Mouse (Mus musculus) gastrocnemius, adult 18-20 months (tissue): ENCODE results near the gene Col6a3. TPM values are rescaled to one million over a fixed set of nuclear protein-coding genes. Genes with fewer than 3 reads are reported as not detected.

ENCODE experiments used
- DNase-seq: peaks from one replicate; pipeline ENCODE4 v3.0.0; 2021; ENCODE audit warnings: low spot score
- long read RNA-seq, 2 experiments: library from polyadenylated mRNA; stranded (forward); transcript quantifications; one replicate each; pipeline ENCODE4 v2.0.0; 2021
- total RNA-seq, 2 experiments: library from RNA; stranded (reverse); gene quantifications; 2 replicates each; pipeline ENCODE4 v1.2.3; 2021

The Col6a3 gene
- 10 to 100 TPM; 24.8 to 30.5 TPM for total RNA-seq
- long read RNA-seq, experiment 1, partial matches to known transcripts: 2 of 2 reads
- long read RNA-seq, experiment 1, other reads (novel, unspliced or antisense): 0 of 2 reads
- long read RNA-seq, experiment 2, partial matches to known transcripts: 2 of 3 reads
- long read RNA-seq, experiment 2, other reads (novel, unspliced or antisense): 1 of 3 reads

DNA sequence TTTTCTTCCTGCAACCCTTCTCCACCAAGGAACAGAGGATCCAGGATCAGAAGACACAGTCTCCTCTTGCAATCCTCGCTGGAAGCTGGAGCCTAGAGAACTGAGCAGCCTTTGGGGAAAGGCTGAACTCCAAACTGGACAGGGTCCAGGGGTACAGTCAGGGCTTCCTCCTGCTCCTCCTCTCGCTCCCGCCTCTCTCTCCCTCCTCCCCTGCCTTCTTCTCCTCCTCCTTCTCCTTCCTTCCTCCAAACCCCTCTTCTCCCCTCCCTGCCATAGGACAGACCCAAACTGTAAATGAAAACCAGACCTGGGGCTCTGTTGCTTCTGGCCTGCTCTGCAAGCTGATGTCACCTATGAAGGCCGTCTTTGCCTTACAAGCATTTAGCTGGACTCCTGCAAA is at the start of gene Col6a3:
Gene Col6a3 (minus strand): TSS at position 136 of the 400 bp plus-strand sequence.
- peak; percentile 75 for DNase-seq

DNA sequence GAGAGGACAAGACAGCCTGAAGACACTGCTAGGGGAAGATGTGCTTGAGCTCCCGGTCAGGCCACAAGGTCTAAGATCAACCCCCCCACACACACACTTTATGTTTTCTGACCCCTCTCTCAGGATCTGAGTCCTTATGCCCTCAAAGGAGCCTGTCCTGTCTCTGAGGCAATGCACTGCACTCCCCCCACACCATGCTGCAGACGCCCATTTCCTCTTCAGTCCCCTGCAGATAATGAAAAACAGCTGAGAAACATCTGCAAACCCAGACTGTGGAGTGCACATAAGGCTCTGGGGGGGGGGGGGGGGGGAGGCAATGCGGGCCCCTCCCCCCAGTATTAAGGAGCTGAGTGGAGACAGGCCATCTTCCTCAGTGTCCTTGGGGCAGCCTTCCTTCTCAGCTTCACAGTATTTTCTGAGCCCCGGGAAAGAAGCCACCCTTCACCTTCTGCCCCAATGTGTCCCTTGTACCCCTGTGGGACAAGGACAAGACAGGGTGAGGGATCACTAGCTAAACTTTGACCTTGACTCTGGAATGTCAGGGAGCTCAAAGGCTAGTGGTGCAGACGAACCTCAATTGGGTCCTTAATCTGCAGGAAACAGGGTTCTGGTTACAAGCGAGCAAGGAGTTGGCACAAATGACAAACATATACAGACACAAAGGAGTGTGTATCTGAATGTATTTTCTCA is 42.1 kb upstream of the Col6a3 start:
- DNase-seq: no peak

DNA sequence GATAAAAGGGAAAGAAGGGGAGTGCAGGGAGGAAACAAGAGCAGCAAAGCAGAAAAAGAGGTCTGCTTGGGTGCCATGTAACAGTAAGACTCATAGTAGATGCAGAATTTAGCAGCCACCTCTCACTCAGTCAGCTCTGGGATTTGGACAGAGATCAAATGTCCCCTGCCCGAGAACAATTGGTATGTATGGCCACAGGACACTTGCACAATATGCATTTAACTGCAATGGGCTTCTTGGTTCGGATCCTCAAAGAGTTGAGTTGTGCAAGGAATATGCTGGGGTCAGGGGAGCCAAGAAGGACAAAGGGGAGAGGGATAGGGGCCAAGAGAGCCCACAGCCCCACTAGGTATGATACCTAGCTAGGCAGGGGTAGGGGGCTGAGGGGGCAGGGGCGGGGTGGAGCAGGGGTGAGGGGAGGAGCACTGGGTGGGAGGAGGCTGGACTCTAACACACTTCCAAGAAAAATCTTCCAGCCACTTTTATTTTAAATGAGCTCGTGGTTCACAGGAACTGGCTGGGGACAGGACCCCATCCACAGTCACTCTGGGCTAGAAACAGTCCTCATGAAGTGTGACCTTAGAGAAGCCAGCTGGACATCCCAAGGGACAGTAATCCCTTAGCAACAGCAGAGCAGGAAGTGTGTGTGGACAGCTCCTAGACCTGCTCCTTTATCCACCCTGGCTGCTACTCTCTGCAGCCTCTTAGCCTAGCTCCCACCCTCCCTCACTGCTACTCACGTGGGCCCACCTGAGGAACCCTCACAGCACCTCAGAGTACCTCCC is 32.9 kb upstream of the Col6a3 start:
- DNase-seq: no peak

DNA sequence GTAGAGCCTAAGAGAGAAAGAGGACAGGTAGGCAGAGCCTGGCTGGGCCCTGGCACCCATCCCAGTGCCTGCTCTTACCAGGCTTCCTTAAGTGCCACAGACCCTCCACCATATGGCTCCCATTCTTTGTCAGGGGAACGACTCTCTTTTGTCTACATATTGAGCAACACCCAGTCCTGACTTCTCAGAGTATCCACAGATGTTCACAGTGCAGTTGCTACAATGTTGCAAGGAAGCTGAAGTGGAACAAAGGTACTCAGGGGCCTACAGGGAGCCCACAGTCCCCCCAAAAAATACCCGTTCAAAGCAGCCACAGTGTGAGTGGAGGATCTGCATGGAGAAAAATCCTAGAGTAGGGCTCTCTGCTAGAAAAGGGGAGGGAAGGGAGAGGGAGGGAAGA is 32.2 kb upstream of the Col6a3 start:
- DNase-seq: no peak

DNA sequence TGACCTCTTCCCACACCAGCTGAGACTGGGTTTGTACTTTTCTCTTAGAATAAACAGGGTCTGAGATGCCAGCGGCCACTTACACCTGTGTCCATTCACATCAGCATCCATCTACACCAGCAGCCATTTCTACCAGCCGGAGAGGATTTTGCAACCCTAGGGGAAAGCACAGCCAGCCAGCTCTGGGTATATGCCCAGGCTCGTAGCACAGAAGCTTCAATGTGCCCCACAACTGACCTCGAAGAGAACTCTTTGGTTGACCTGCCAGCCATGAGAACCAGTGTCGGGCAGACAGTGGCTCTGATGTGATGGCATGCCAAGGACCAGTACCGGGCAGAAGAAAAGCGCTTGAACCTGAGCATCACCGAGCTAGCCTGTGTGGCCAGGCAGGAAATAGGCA is 31.6 kb upstream of the Col6a3 start:
- DNase-seq: no peak

DNA sequence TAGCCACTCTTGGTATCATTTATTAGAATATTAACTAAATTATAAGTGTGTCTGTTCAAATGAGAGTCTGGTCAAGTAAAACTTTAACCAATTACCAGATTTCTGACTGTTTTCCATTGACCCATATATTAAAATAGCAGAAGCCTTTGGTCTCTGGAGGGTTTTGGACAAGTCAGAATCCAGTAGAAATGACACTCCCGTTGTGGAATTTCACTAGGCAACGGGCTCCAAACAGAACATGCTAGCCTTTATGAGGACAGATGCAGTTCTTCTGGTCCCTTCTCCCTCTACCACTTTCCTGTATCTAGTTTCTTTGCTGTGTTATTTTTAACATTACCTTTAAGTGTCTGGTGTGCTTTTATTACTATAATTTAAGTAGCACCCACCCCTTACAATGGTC is 26.8 kb upstream of the Col6a3 start:
- peak; percentile 39 for DNase-seq

DNA sequence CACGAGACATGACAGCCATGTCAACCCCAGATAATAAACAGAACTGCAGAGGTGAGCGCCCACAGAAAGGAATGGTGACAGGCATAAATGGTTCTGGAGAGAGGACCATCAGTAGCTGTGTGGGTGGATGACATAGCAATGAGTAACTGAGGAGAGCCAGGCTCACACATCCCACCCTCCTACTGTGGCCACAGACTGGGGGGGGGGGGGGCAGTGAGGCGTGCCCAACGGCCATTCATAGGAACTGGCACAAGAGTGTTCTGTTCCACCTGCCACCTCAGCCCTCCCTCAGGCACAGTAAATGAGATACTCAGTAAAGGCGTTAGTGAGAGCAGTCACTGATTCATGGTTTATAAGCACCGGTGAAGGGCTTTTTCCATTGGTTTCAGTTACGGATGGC is 23.0 kb upstream of the Col6a3 start:
- DNase-seq: no peak

DNA sequence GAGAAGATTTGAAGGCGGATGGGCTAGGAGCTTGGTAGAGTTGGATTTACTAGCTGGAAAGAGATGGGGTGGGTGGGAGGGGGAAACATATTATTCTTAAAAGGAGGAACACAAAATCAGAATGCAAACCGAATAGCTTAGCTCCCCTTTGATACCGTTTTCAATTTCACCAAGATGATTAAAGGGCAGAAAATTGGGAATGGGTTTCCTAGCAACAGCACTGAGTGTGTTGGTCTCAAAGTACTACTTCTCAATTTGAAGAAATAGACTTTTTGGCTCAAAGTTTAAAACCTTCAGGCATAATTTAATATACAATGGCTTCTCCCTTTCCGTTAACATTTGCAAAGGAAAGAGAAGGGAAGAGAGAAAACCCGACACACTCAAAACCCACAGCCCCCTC is 12.1 kb upstream of the Col6a3 start:
- DNase-seq: no peak

DNA sequence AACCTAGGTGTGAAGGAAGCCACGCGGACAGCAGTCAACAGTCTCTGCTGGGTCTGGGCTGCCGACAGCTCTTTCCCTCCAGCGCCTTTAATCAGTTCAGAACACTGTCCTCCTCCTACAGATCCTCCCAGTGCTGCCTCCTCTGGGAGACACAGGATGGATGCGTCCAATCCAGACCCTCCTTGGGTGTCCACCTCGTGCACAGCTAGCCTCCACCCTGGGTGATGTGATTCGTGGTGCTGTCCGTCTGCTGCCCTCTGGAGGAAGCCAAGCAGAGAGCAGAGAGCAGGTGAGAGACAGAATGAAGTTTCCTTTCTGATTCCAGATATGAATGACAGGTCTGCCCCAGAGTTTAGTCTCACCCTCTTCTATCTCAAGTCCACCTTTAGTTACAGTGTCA is 6.1 kb upstream of the Col6a3 start:
- DNase-seq: peak; percentile 52

DNA sequence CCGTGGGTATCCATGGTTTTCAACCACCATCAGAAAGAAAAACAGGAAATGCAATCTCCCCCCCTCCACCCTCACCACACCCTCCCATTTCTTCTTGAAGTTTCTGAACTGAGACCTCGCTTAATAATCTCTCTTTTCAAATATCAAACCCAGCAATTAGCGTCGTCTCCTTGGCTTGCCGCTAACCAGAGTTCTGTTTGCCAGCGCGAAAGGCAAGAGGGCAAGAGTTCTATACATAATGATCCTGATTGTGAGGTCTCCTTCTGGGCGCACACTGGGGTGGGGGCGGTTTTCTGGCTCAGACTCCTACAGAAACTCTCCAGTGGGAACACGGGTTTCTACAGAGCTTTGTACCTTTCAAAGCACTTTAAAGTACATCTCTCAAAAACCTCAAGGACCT is 1.4 kb upstream of the Col6a3 start:
- no peak for DNase-seq

DNA sequence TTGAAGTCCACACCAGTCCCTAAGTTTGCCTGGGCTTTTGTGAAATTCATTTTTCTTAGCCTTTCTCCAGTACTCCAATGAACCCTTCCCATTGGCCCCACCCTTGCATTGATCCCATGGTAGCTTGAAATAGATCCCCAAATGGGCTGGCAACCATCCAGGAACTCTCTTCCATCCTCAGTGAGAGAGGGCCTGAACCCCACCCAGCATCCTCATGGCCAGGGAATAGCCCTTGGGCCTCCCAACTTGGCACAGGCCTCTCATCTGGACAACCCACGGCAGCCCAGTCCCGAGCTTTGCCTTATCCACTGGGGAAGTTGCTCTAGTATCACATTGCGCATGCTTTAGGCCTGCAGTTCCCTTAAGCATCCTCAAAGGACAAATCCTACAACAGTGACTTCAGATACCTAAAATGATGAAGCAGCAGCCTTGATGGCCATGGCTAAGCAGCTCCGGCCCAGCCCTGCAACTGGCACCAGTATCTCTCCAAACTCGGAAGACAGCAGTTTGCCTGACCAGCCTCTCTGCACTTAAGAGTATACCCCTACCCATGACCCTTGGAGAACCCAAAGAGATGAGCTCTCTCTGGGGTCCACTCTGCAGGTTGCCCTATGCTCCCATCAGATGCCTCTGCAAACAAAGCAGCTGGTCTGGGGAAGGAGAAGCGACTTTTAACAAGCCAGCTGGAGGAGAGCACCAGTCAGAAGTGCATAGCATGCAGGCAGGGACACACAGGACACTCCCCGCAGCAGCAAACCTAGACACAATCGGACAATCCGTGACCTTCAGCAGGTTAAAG is 783 bp downstream of the Col6a3 start:
- peak; percentile 79 for DNase-seq

DNA sequence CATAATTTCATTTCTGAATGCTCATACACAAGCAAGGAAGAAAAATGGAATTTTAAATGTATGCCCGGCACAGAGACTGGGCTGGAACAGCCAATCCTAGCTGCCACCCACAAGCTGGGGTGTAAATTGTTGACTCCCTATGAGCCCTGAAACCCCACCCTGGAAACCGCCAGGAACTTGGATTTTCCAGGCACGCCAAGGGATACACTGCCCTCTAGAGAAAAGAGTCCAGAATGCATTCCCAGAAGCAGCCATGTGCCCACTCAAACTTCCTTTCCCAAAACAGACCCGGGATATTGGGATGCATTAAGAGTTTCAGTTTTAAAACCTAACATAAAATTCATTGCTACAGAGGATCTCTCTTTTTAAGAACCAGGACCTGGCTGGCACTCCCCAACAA is 3.5 kb downstream of the Col6a3 start:
- DNase-seq: peak; percentile 74

DNA sequence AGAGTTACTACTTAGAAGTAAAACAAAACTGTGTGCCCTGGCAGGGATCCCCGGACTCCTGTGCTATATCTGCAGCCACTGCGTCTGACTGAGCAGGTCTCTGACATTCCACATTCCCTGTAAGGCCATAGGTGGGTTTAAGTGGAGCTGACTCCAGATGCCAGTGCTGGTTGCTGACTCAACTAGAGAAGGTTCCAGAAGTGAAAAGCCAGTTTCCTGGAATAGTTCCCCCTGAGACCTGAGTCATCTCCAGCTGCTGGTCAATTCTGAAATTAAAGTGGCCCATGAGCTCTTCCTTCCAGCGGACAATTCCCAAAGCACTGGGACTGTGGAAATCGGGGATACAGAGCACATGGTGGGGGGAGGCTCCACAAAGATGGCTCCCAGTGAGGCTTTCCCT is 5.1 kb downstream of the Col6a3 start:
- DNase-seq: peak; percentile 80

DNA sequence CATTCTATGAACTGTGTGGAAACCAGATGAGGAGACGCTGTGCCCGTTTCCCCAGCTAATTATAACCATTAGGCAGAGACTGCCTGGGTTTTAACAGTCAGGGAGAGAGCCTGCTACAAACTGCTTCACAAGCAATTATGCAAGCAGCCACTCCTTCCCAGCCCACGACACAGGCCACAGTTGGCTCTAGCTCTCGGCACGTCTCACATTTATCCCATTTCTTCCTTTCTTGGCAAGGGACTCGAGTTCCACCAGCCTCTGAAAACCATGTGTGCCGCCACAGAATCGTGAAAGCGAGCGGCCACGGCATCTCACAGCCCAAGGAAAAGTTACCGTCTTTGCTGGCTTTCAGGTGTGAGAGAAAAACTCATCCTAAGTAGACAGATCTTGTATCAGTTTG is 5.5 kb downstream of the Col6a3 start:
- DNase-seq: peak; percentile 72

DNA sequence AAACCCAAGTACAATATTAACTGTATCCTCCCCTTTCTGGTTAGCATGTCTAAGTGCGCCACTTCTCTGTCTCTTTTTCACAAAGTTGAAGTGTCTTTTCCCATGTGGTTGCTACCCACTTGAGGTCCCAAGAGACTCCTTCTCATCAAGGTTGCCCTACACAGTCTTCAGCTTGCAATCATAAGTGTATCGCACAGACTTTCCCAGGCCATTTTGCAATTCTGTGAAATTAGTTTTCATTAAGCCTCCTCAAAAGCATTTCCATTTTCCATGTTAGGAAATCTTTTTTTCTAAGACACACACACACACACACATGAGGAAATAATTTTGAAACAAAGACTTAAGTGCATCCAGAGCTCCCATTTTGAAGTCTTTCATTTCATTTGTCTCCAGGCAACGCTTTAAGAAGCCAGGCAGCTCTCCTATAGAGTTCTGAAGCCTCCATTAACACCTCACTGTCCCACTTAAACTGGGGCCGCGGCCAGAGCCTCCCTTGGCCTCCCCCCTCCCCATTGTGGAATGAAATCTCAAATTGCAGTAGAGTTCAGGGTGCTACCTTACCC is 7.5 kb downstream of the Col6a3 start:
- no peak for DNase-seq

DNA sequence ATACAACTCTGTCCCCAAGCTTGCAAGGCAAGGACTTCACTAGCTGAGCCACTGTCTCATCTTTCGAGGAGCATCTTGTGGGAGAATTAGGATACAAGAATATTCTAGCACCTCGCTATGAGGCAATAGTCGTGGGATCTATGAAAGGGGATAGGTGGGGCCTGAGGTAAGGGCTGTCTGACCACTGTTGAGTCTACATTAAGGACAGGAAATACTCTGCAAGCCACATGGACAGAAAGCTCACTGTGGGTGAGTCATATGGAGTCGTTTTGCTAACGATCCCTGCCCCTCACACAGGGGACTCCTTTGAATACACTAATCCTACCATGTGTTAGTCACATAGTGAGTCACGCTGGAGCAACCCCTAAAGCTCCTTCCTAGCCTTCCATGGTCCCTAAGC is 9.1 kb downstream of the Col6a3 start:
- no peak for DNase-seq

DNA sequence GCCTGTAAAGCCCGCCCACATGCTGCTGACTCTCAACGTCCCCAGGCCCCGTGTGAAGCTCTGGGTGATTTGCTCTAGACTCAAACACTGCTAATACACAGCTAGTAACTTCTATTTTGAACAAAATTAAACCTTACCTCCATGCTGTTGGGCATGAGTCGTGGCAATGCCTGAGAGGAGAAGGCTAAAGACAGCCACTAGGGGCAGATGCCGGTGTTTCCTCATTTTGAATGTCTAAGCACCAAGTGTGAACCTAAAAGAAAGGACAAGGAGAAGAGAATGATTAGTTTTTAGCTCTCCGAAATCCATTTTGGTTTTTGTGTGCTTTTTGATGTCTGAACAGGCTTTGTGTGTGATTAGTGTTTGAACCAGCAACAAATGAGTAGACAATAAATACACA is 13.8 kb downstream of the Col6a3 start:
- no peak for DNase-seq

DNA sequence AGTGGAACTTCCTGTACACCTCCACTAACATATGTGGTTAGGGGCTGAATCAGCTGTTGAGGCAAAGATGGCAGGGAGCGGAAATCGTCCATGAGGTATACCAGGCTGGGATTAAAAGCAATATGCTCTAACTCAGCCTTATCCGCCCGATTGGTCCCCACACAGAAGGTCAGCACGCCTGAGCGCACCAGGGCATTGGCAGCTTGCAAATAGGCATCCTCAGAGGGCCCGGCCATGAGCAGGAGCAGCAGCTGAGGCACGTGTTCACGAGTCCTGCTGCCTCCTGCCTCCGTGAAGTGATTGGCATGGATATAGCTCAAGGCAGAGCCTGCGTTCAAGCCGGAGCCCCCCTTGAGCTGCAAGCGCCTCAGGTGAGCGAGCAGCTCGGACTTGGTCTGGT is 30.5 kb downstream of the Col6a3 start:
- DNase-seq: no peak

DNA sequence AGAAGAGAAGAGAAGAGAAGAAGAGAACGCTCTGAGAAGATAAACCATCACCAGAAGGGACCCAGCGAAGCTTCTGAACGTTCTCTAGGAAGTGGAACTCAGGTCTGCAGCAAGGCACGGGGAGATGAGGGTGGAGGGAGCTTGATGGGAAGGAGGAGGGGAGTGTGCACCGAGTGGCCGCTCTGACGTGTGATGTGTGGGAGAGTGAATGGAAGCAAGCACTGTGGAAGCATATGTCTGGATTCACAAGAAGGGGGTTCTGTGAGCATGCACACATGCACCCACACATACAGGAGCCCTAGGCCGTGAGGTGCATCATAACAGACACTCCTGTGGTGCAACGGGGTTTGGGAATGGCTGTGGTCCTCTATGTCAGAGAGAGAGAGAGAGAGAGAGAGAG is 34.8 kb downstream of the Col6a3 start:
- DNase-seq: no peak

DNA sequence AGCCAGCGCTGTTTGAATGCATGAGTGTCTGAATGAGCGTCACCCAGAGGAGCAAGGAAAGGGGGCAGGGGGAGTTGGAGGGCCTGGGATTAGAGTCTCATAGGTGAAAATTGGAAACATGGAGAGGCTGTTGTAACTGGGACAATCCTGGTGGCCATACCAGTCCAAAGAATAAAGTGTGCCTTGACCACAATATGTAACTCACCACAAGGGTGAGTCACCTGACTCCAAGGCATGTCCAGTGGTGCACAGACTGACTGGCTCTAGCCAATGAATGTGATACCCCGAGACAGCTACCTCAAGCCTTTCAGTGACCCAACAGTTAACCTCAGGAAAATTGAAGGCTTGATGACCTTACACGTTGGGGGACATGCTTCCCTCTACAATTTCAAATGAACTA is 40.7 kb downstream of the Col6a3 start:
- no peak for DNase-seq

DNA sequence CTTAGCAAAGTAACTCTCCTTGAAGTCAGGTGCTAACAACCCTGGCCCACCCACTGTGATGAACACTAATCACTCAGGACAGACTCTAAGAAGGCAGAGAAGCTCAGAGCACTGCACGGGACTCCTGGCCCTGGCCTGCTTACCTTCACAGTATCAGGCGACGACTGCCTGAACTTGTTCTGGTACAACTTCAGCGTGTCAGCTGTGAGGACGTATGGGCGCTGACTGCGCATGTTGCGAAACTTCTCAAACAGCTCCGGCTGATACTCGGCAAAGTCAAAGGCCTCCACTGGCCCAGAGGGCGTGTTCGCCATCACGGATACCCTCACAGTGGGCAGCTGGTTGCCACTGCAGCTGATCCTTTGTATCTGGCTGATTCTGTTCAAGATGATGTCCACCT is 42.7 kb downstream of the Col6a3 start:
- no peak for DNase-seq

DNA sequence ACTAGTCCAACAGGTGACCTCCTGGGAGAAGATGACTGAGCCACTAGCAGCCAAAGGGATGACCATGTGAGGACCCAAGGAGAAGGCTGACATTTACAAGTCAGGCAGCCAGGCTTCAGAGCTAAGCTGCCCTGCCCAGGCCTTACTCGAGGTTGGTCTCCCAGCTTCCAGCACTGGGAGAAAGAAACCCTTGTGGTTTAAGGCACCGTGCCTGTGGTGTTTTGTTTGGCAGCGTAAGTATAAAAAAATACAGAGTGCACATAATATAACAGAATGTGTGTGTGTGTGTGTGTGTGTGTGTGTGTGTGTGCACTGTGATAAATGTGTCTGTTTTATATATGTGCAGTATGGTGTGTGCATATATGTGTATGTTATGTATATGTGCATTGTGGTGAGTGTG is 43.3 kb downstream of the Col6a3 start:
- DNase-seq: no peak
